Mouse (Mus musculus) heart, adult 2 months (tissue): ENCODE measurements around the gene Glmp. TPM values are rescaled to one million over a fixed set of nuclear protein-coding genes. Genes with fewer than 3 reads are reported as not detected.
"Not testable (repeated sequence)": the region's sequence is repeated elsewhere in the genome, so short reads cannot be mapped to it uniquely, and the experiment has no call there.

Experiments
- DNase-seq, 2 experiments: peaks; one replicate each; pipeline ENCODE4 v3.0.0; 2021
- H3K27ac ChIP-seq: fragments of 200-600 bp; 2 replicates; pipeline ENCODE4 v1.8.1; 2022
- H3K27me3 ChIP-seq: fragments of 200-500 bp; 2 replicates; pipeline ENCODE4 v1.6.1; 2012; ENCODE audit warnings: mild to moderate bottlenecking, low read length, inconsistent platforms, mixed read lengths; ENCODE audit not compliant: control insufficient read depth, insufficient read depth
- H3K36me3 ChIP-seq: fragments of 200-500 bp; 2 replicates; pipeline ENCODE4 v1.6.1; 2012; ENCODE audit warnings: low read length, inconsistent platforms; ENCODE audit not compliant: control insufficient read depth, insufficient read depth
- H3K4me1 ChIP-seq: fragments of 200-500 bp; 2 replicates; pipeline ENCODE4 v1.6.1; 2011; ENCODE audit warnings: low read length; ENCODE audit not compliant: control insufficient read depth, insufficient read depth
- H3K4me3 ChIP-seq: fragments of 200-600 bp; 2 replicates; pipeline ENCODE4 v1.8.1; 2022
- H3K79me2 ChIP-seq: fragments of 200-500 bp; replicated peaks from 2 replicates; pipeline ENCODE4 v1.6.1; 2012; ENCODE audit warnings: mild to moderate bottlenecking, inconsistent platforms, low read length, moderate library complexity, mixed read lengths; ENCODE audit not compliant: control insufficient read depth, insufficient read depth
- H3K9ac ChIP-seq: fragments of 200-500 bp; 2 replicates; pipeline ENCODE4 v1.6.1; 2012; ENCODE audit warnings: low read depth, mild to moderate bottlenecking, control low read depth, inconsistent platforms, low read length, mixed read lengths
- CTCF ChIP-seq: fragments of 200-600 bp; IDR thresholded peaks from 2 replicates; pipeline ENCODE4 v1.8.1; 2022; ENCODE audit warnings: antibody characterized with exemption, mild to moderate bottlenecking, moderate library complexity
- EP300 ChIP-seq: fragments of 200-500 bp; IDR thresholded peaks from 2 replicates; pipeline ENCODE4 v1.6.1; 2011; ENCODE audit warnings: low read depth, low read length, control low read depth; ENCODE audit not compliant: insufficient read depth
- POLR2A ChIP-seq: fragments of 200-500 bp; IDR thresholded peaks from 2 replicates; pipeline ENCODE4 v1.6.1; 2011; ENCODE audit warnings: mild to moderate bottlenecking, low read depth, low read length, control low read depth; ENCODE audit not compliant: insufficient read depth
- WGBS: fragments of 180-500 bp; shearing (Covaris S2); methylation state at CpG from one replicate; pipeline ENCODE4 v1.1.7; 2018; 5-methylcytosine and 5-hydroxymethylcytosine counted together
- intact Hi-C: fragments of 180-260 bp; cut with DNase I; formaldehyde crosslinking; loops from one replicate; pipeline ENCODE4 v1.15.1; 2025
- polyA plus RNA-seq: library from polyadenylated mRNA; depleted of rRNA; stranded (reverse); fragments of >200 nt; gene quantifications from 2 replicates; pipeline ENCODE4 v1.2.3, GENCODE M21; 2012
- total RNA-seq, 2 experiments: library from RNA; stranded (reverse); gene quantifications; 2 replicates each; pipeline ENCODE4 v1.2.3; 2021

Glmp gene
- total and polyA plus RNA-seq, 3 experiments: 75.6 to 98.0 (median 80.9) TPM

GRCm38 (mm10) chr3:88361612-88362313 lies 36.9 kb downstream of the Glmp start:
- intact Hi-C loops: no loop called here
- Histone ChIP-seq H3K4me1 (peaks cover 2% of the 10 kb centered on the region; the same call in 1 of the 2 replicates), H3K4me3 (no peak overlapping the region), H3K27me3 (no peaks in the 10 kb centered on the region), H3K27ac (no peak overlapping the region), H3K36me3 (no peaks in the 10 kb centered on the region), H3K79me2 (no peaks in the 10 kb centered on the region), H3K9ac (no peak overlapping the region)
- 90% methylated on average over 2 of the region's 2 CpGs for WGBS
- TF ChIP-seq CTCF (no peak), EP300 (no peak), POLR2A (no peak)
- no peak for DNase-seq

DNA sequence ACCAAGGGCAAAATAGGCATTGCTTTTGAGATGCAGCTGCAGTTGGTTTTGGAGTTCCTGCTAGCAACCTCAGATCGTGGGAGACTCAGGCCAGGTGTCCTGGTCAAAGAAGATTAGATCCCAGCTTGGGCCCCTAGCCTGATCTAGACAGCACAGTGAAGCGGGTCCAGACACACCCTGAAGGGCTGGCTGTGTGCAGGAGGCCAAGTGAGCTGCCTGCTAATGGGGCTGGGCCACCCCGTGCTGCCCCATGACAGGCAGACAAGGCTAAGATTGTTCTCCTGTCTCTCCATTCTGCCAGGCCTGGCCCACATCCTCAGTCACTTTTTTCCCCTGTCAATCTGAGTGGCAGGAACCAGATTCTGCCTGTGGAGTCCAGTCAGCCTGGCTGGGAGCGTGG lies 38.9 kb downstream of the Glmp start:
- H3K79me2 ChIP-seq: no peaks in the 10 kb centered on the region
- WGBS: 37% methylated on average over 4 of the region's 4 CpGs
- no peak overlapping the region for H3K9ac ChIP-seq
- H3K27me3 ChIP-seq: no peaks in the 10 kb centered on the region
- no peak overlapping the region for H3K27ac ChIP-seq
- DNase-seq: no peak
- no peaks in the 10 kb centered on the region for H3K36me3 ChIP-seq
- H3K4me3 ChIP-seq: no peak overlapping the region
- intact Hi-C loops: no loop called here
- no peak for TF ChIP-seq EP300
- no peak for TF ChIP-seq POLR2A
- no peak for TF ChIP-seq CTCF
- H3K4me1 ChIP-seq: peaks cover 2% of the 10 kb centered on the region; the same call in 1 of the 2 replicates

- H3K4me1 ChIP-seq: peaks cover 2% of the 10 kb centered on the region; the same call in 1 of the 2 replicates
- no peaks in the 10 kb centered on the region for H3K79me2 ChIP-seq
- H3K36me3 ChIP-seq: no peaks in the 10 kb centered on the region
- H3K9ac ChIP-seq: no peak within 1 kb of the TSS
- TF ChIP-seq EP300 (no peak), POLR2A (no peak), CTCF (no peak)
- no peaks in the 10 kb centered on the region for H3K27me3 ChIP-seq
- 8% methylated on average over 16 of the region's 16 CpGs for WGBS
- DNase-seq: peak; percentile 67 to 75
- intact Hi-C loops: no loop called here
- H3K27ac ChIP-seq: no peak within 1 kb of the TSS
- no peak within 1 kb of the TSS; the same call in 1 of the 2 replicates for H3K4me3 ChIP-seq
Measured at GRCm38 (mm10) chr3:88364337-88364736, 39.5 kb downstream of the Glmp start, which contains the start of gene Paqr6. Gene Paqr6, plus strand, starts transcription at chr3:88364584.

DNA sequence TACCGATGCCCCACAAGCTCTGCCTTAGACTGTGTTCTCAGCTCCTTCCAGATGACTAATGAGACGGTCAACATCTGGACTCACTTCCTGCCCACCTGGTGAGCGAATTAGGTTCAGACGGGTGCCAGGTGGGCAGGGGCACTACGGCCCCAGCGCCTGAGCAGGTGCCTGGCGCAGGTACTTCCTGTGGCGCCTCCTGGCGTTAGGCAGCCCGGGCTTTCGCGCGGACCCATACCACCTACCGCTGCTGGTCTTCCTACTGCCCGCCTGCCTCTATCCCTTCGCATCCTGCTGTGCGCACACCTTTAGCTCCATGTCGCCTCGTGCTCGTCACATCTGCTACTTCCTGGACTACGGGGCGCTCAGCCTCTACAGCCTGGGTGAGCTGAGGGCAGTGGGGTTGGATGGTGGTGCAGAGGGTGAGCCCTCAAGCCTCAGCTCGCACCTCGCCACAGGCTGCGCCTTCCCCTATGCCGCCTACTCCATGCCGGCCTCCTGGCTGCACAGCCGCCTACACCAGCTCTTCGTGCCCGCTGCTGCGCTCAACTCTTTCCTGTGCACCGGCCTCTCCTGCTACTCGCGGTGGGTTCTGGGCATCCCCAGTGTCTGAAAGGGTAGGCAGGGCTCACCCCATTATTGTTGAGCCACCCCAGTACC lies 41.0 kb downstream of the Glmp start:
- no peak overlapping the region for H3K4me3 ChIP-seq
- H3K36me3 ChIP-seq: no peaks in the 10 kb centered on the region
- no peaks in the 10 kb centered on the region for H3K27me3 ChIP-seq
- 46% methylated on average over 34 of the region's 34 CpGs for WGBS
- H3K27ac ChIP-seq: no peak overlapping the region
- peaks cover 2% of the 10 kb centered on the region; the same call in 1 of the 2 replicates for H3K4me1 ChIP-seq
- H3K9ac ChIP-seq: no peak overlapping the region
- TF ChIP-seq CTCF (no peak), POLR2A (no peak), EP300 (no peak)
- intact Hi-C loops: no loop called here
- no peak for DNase-seq
- H3K79me2 ChIP-seq: no peaks in the 10 kb centered on the region

- H3K9ac ChIP-seq, intact Hi-C loops, H3K4me1 ChIP-seq, H3K4me3 ChIP-seq, H3K27me3 ChIP-seq, H3K79me2 ChIP-seq, H3K27ac ChIP-seq, H3K36me3 ChIP-seq: not testable (repeated sequence)
- 10% methylated on average over 21 of the region's 22 CpGs for WGBS
- peak in 1 of 2 experiments; percentile 32 for DNase-seq
Measured at GRCm38 (mm10) chr3:88366830-88367428, 42.1 kb downstream of the Glmp start.

DNA sequence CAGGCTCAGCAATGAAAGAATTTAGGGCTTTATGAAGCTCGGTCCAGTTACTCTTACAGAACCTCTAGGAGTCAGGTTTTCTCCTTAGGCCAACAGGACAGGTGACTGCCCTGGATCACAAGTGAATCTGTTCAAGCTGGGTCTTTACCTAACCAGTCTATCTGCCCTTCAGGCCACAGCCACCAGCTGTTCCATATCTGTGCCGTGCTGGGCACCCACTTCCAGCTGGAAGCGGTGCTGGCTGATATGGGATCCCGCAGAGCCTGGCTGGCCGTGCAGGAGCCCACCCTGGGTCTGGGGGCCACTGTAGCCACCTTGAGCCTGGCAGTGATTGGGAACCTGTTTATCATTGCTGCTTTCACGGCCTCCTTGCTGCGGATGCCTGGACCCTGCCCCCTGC lies 42.7 kb downstream of the Glmp start:
- H3K4me1 ChIP-seq, H3K36me3 ChIP-seq, intact Hi-C loops, H3K79me2 ChIP-seq, H3K27me3 ChIP-seq, DNase-seq, H3K9ac ChIP-seq, H3K4me3 ChIP-seq, H3K27ac ChIP-seq: not testable (repeated sequence)
- WGBS: 55% methylated on average over 3 of the region's 7 CpGs

DNA sequence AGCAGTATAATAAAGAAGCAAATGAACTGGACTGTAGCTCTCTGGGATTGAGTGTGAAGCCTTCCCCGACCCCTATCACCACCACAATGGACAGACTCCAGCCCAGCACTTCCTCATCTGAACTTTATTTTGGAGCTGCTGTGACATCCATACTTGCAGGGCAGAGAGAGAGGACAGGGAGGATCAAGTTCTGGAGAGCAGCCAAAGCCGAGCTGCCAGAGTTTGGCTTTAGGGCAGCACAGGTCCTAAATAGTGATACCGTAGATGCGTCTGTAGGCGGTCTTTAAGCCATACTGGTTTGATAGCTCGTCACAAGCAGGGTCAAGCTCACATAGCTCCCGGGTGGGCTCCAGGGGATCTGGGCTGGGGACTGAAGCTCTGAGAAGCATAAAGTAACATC lies 43.7 kb downstream of the Glmp start:
- H3K27ac ChIP-seq, H3K79me2 ChIP-seq, intact Hi-C loops, H3K9ac ChIP-seq, H3K4me1 ChIP-seq, DNase-seq, H3K27me3 ChIP-seq, H3K36me3 ChIP-seq, H3K4me3 ChIP-seq: not testable (repeated sequence)
- WGBS: 44% methylated on average over 7 of the region's 7 CpGs

GRCm38 (mm10) chr3:88372643-88373042 lies 47.8 kb downstream of the Glmp start, which contains the start of gene Bglap3:
Gene Bglap3, minus strand, starts transcription at chr3:88372743.
- not testable (repeated sequence) for DNase-seq

More at GRCm38 (mm10) chr3:88372643-88373042, 47.8 kb downstream of the Glmp start, which contains the start of gene Bglap3:
- intact Hi-C loops, H3K27me3 ChIP-seq, H3K4me1 ChIP-seq, H3K79me2 ChIP-seq, H3K9ac ChIP-seq, H3K27ac ChIP-seq, H3K4me3 ChIP-seq, H3K36me3 ChIP-seq: not testable (repeated sequence)
- 88% methylated on average over 9 of the region's 9 CpGs for WGBS
